Mouse (Mus musculus) telencephalon, adult 2 months (tissue): ENCODE data around the gene Swsap1.
A peak's percentile ranks its signal among the peaks of the same experiment; 100 is the strongest.

ENCODE experiments used
- DNase-seq: peaks from one replicate; pipeline ENCODE4 v3.0.0-alpha.2; 2011; ENCODE audit warnings: low read depth, low spot score

Swsap1 gene

GRCm38 (mm10) chr9:21935466-21936131, 20.0 kb upstream of the Swsap1 start:
- DNase-seq: no peak

GRCm38 (mm10) chr9:21936692-21937570, 18.6 kb upstream of the Swsap1 start, which contains the start of gene Plppr2:
Gene Plppr2, plus strand, starts transcription at chr9:21937033.
- DNase-seq: peak; percentile 97

GRCm38 (mm10) chr9:21937711-21938175, 17.8 kb upstream of the Swsap1 start:
- DNase-seq: no peak

- DNase-seq: no peak
These were observed 17.2 kb upstream of the Swsap1 start for GRCm38 (mm10) chr9:21938234-21938855.

- DNase-seq: no peak
These were observed 12.5 kb upstream of the Swsap1 start for GRCm38 (mm10) chr9:21943046-21943445.

- no peak for DNase-seq
These were observed 11.9 kb upstream of the Swsap1 start for GRCm38 (mm10) chr9:21943638-21944037.

- DNase-seq: no peak
These were observed 11.3 kb upstream of the Swsap1 start for GRCm38 (mm10) chr9:21944267-21944666.

GRCm38 (mm10) chr9:21947540-21948130, 7.9 kb upstream of the Swsap1 start:
- DNase-seq: no peak

- no peak for DNase-seq
These were observed 7.4 kb upstream of the Swsap1 start for GRCm38 (mm10) chr9:21948146-21948545.

- no peak for DNase-seq
These were observed 6.8 kb upstream of the Swsap1 start for GRCm38 (mm10) chr9:21948790-21949189.

GRCm38 (mm10) chr9:21950322-21950721, 5.2 kb upstream of the Swsap1 start:
- DNase-seq: no peak

- no peak for DNase-seq
These were observed 3.6 kb upstream of the Swsap1 start for GRCm38 (mm10) chr9:21951977-21952376.

GRCm38 (mm10) chr9:21953600-21953999, 2.0 kb upstream of the Swsap1 start:
- peak; percentile 91 for DNase-seq

- no peak for DNase-seq
These were observed 920 bp upstream of the Swsap1 start for GRCm38 (mm10) chr9:21954635-21955034.

GRCm38 (mm10) chr9:21955225-21955569, 358 bp upstream of the Swsap1 start:
- DNase-seq: no peak

GRCm38 (mm10) chr9:21958372-21958771, 2.8 kb downstream of the Swsap1 start:
- no peak for DNase-seq

- no peak for DNase-seq
These were observed 3.7 kb downstream of the Swsap1 start for GRCm38 (mm10) chr9:21959244-21959643.

- no peak for DNase-seq
These were observed 4.6 kb downstream of the Swsap1 start for GRCm38 (mm10) chr9:21960135-21960534.

GRCm38 (mm10) chr9:21960558-21961208, 5.1 kb downstream of the Swsap1 start:
- no peak for DNase-seq

GRCm38 (mm10) chr9:21961366-21961980, 5.9 kb downstream of the Swsap1 start:
- DNase-seq: no peak

GRCm38 (mm10) chr9:21962010-21962409, 6.5 kb downstream of the Swsap1 start:
- DNase-seq: no peak
